Mouse (Mus musculus): ENCODE results near the gene Wnt9a. TPM values are rescaled to one million over a fixed set of nuclear protein-coding genes. Genes with fewer than 3 reads are reported as not detected.
"Not testable (repeated sequence)": the region's sequence is repeated elsewhere in the genome, so short reads cannot be mapped to it uniquely, and the experiment has no call there.

Gene Wnt9a
- polyA plus RNA-seq, 1 experiment from 2014 or later = 2.9 TPM

DNA sequence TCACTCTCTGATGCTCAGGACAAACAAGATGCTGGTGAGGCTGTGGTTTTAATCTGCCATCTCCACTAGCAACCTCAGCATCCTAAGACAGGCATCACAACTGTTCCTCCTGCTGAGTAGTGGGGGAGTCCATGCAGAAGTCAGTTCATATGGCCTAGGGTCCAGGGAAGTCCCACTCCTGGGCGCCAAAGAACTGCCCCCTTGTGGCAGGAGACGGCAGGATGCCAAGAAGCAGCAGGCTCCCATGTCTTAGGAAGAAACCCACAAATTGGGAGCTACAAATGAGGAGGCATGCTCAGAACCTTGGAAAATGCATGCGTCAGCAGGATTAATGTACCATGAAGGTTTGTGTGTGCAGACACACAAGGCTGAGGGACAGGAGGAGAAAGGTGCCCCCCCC, 59.9 kb downstream of the Wnt9a start:
- whole genome bisulfite sequencing = 32% methylated on average over 3 of the region's 3 CpGs
- ATAC-seq (ENCODE audit: extremely low read depth, insufficient number of reproducible peaks, low FRiP score, low TSS enrichment) = no peak
- Histone ChIP-seq H3K9me3 (no peaks in the 10 kb centered on the region), H3K4me3 (no peak overlapping the region), H3K4me2 (no peak overlapping the region), H3K36me3 (no peaks in the 10 kb centered on the region), H3K9ac (no peak overlapping the region), H3K4me1 (peaks cover 17% of the 10 kb centered on the region), H3K27me3 (replicated peaks) (no peaks in the 10 kb centered on the region), H3K27ac (replicated peaks) (no peak overlapping the region)

DNA sequence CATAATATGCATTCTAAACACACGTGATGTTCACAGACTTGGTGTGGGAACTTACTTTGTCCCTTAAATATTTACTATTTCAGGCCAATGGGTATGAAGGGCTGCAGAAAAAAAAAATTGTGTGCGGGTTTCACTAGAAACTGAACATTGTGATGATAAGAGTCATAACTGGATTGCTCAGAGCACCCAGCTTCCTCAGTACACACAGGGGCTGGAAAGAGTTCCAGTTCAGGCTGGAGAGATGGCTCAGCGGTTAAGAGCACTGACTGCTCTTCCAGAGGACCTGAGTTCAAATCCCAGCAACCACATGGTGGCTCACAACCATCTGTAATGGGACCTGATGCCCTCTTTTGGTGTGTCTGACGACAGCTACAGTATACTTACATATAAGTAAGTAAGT, 61.2 kb downstream of the Wnt9a start:
- not testable (repeated sequence) for H3K9me3 ChIP-seq

DNA sequence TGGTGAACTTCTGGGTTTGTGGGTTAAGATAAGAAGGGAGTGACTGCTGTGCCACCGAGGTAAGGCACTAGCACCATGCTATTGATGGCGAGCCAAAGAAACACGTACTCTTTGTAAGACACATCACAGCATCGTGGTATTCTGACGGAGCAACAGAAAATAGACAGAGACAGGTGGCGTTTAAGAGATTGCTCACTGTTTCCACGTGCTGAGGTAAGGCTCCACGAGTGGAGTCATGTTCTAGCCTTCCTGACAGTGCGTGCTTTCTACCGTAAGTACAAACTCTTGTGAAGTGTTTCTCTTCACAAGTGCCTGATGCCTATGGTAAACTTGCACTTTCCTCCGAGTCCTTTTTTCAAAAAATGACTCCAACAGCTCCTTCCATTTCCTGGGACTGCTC, 63.1 kb downstream of the Wnt9a start:
- Histone ChIP-seq H3K4me2 (no peak overlapping the region), H3K9me3 (no peaks in the 10 kb centered on the region), H3K9ac (no peak overlapping the region), H3K27ac (replicated peaks) (no peak overlapping the region), H3K27me3 (replicated peaks) (peaks cover 6% of the 10 kb centered on the region; the same call in 1 of the 2 replicates), H3K4me1 (peaks cover 6% of the 10 kb centered on the region; the same call in 1 of the 2 replicates), H3K36me3 (no peaks in the 10 kb centered on the region), H3K4me3 (no peak overlapping the region)
- ATAC-seq (ENCODE audit: extremely low read depth, insufficient number of reproducible peaks, low FRiP score, low TSS enrichment) = no peak
- 67% methylated on average over 11 of the region's 11 CpGs for WGBS

More for the DNA sequence above, 61.2 kb downstream of the Wnt9a start:
- not testable (repeated sequence) for H3K27me3 ChIP-seq (replicated peaks); ATAC-seq (ENCODE audit: extremely low read depth, insufficient number of reproducible peaks, low FRiP score, low TSS enrichment); H3K4me2 ChIP-seq; H3K4me3 ChIP-seq; H3K27ac ChIP-seq (replicated peaks); H3K36me3 ChIP-seq; H3K9ac ChIP-seq
- WGBS = 80% methylated on average over 4 of the region's 4 CpGs
- H3K4me1 ChIP-seq = peaks cover 17% of the 10 kb centered on the region

DNA sequence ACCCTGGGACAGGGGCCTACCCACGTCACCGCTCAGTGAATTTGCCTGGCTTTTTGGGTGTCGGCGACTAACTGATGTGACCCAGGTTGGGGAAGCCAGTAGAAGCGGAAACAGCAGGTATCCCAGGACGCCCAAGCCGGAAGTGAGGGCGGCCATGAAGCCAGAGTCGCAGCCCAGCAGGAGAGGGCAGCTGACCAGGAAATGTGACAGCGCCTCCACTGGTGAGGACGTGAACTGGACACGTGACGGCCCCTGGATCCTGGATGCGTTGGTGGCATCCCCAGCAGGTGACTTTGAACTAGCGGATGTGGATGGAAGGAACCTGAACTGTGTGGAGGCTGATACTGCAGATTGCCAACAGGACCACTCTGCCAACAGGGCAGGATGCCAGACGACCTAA, 68.7 kb downstream of the Wnt9a start, which contains the start of gene Prss38:
TSS of gene Prss38 (minus strand) at position 183 of the 400 bp plus-strand sequence.
- WGBS = 64% methylated on average over 16 of the region's 16 CpGs
- H3K9me3 ChIP-seq = no peaks in the 10 kb centered on the region
- no peak within 1 kb of the TSS for H3K4me2 ChIP-seq
- no peak within 1 kb of the TSS for H3K4me3 ChIP-seq
- H3K4me1 ChIP-seq = no peaks in the 10 kb centered on the region
- no peak within 1 kb of the TSS for H3K9ac ChIP-seq
- peaks cover 6% of the 10 kb centered on the region; the same call in 1 of the 2 replicates for H3K27me3 ChIP-seq (replicated peaks)
- ATAC-seq (ENCODE audit: extremely low read depth, insufficient number of reproducible peaks, low FRiP score, low TSS enrichment) = no peak
- H3K27ac ChIP-seq (replicated peaks) = no peak within 1 kb of the TSS
- H3K36me3 ChIP-seq = no peaks in the 10 kb centered on the region

DNA sequence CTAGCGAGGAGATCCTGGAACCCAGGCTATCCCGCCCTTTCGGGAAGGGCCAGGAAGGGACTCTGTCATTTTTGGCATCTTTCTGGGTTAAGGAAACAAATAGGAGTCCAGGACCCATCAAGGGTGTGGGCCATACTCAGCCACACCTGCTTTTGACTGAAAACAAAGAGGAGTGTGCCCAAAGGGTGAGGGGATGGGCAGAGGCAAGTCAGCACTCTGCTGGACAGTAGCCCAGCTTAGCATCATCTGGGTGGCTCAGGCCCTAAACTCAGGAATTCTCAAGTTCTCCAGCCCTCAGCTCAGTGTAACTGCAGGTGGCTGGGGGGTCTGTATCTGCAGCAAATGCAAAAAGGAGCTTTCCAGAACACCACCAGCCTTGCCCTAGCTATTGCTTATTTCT, 71.3 kb downstream of the Wnt9a start:
- H3K4me3 ChIP-seq = no peak overlapping the region
- H3K36me3 ChIP-seq = no peaks in the 10 kb centered on the region
- no peaks in the 10 kb centered on the region for H3K27me3 ChIP-seq (replicated peaks)
- H3K4me1 ChIP-seq = no peaks in the 10 kb centered on the region
- ATAC-seq (ENCODE audit: extremely low read depth, insufficient number of reproducible peaks, low FRiP score, low TSS enrichment) = no peak
- H3K27ac ChIP-seq (replicated peaks) = no peak overlapping the region
- WGBS = 70% methylated on average over 3 of the region's 3 CpGs
- H3K9ac ChIP-seq = no peak overlapping the region
- H3K4me2 ChIP-seq = no peak overlapping the region
- H3K9me3 ChIP-seq = no peaks in the 10 kb centered on the region

DNA sequence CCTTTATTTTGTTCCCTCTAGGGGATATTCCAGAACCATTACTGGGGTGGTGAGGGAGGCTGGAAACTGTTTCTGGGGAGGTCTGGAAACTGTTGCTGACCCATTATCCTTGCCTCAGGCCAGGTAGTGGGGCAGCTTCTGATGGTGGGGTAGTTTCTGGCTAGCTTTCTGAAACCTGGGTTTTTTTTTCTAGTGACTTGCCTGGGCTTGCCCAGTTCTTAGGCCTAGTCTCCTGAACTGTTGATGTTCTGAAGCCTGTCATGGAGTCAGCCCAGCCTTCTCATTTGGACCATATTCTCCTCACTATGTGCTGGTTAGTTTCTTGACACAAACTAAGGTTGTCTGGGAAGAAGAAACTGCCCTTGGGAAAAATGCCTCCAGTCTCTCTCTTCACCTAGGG, 72.8 kb downstream of the Wnt9a start:
- Histone ChIP-seq H3K4me2 (no peak overlapping the region), H3K9me3 (no peaks in the 10 kb centered on the region), H3K27ac (replicated peaks) (no peak overlapping the region), H3K36me3 (no peaks in the 10 kb centered on the region), H3K4me3 (no peak overlapping the region), H3K4me1 (peaks cover 11% of the 10 kb centered on the region), H3K27me3 (replicated peaks) (no peaks in the 10 kb centered on the region), H3K9ac (no peak overlapping the region)
- no peak for ATAC-seq (ENCODE audit: extremely low read depth, insufficient number of reproducible peaks, low FRiP score, low TSS enrichment)

Small RNAs within 50 kb of the gene (microRNA-seq; reads per million reads assigned to microRNA genes)
- not detected for gene Gm24756

Other genes with a start within 250 kb of the Wnt9a start
- gene Obscn, start 170.5 kb upstream of the Wnt9a start, polyA plus RNA-seq (2015; fragmentation: Nextera tagmentation; extraction: Ambion mirVana) = 38.9 and 44.4 TPM in 2 replicates
- 8.1 and 8.7 TPM in 2 replicates for gene Iba57, start 143.2 kb upstream of the Wnt9a start, polyA plus RNA-seq (2015; fragmentation: Nextera tagmentation; extraction: Ambion mirVana)
- gene Gjc2, start 123.7 kb upstream of the Wnt9a start, polyA plus RNA-seq (2015; fragmentation: Nextera tagmentation; extraction: Ambion mirVana) = 0.06 and 0.28 TPM in 2 replicates
- gene Guk1, start 114.7 kb upstream of the Wnt9a start, polyA plus RNA-seq (2015; fragmentation: Nextera tagmentation; extraction: Ambion mirVana) = 114 and 123 TPM in 2 replicates
- 105 and 117 TPM in 2 replicates for gene Mrpl55, start 104.4 kb upstream of the Wnt9a start, polyA plus RNA-seq (2015; fragmentation: Nextera tagmentation; extraction: Ambion mirVana)
- 22.6 and 23.1 TPM in 2 replicates for gene 2310033P09Rik, start 98.6 kb upstream of the Wnt9a start, polyA plus RNA-seq (2015; fragmentation: Nextera tagmentation; extraction: Ambion mirVana)
- 582 and 610 TPM in 2 replicates for gene Arf1, start 78.7 kb upstream of the Wnt9a start, polyA plus RNA-seq (2015; fragmentation: Nextera tagmentation; extraction: Ambion mirVana)
- not detected in 2 replicates for gene Wnt3a, start 16.2 kb upstream of the Wnt9a start, polyA plus RNA-seq (2015; fragmentation: Nextera tagmentation; extraction: Ambion mirVana)
- gene Prss38, start 68.7 kb downstream of the Wnt9a start, polyA plus RNA-seq (2015; fragmentation: Nextera tagmentation; extraction: Ambion mirVana) = not detected in 2 replicates
- gene Jmjd4, start 143.1 kb downstream of the Wnt9a start, polyA plus RNA-seq (2015; fragmentation: Nextera tagmentation; extraction: Ambion mirVana) = 10.5 and 11.9 TPM in 2 replicates
- 94.3 and 102 TPM in 2 replicates for gene Snap47, start 144.3 kb downstream of the Wnt9a start, polyA plus RNA-seq (2015; fragmentation: Nextera tagmentation; extraction: Ambion mirVana)
- 5.6 and 5.7 TPM in 2 replicates for gene Zfp867, start 165.5 kb downstream of the Wnt9a start, polyA plus RNA-seq (2015; fragmentation: Nextera tagmentation; extraction: Ambion mirVana)
- 13.8 and 14.7 TPM in 2 replicates for gene Zkscan17, start 219.8 kb downstream of the Wnt9a start, polyA plus RNA-seq (2015; fragmentation: Nextera tagmentation; extraction: Ambion mirVana)
- 0.15 and 0.41 TPM in 2 replicates for gene Nlrp3, start 234.6 kb downstream of the Wnt9a start, polyA plus RNA-seq (2015; fragmentation: Nextera tagmentation; extraction: Ambion mirVana)